Comparison of ENCODE assay signal across 23 mouse cellular contexts in genomic region chr1:150806864-150807263, GRCm38 (mm10).
A peak's percentile ranks its signal among the peaks of the same experiment; 100 is the strongest.
DNase-seq lines count a peak whose midpoint lies in the region; ATAC-seq and TF ChIP-seq lines count a peak whose summit lies in the region.
"Had no signal": no experiment of that assay in that cellular context is flagged by ENCODE, and none has a peak within 500 bp of the region (broad histone marks: within the 10 kb centered on the region; RNA-seq: fewer than 3 reads in every experiment).

No protein-coding gene starts in this region.

- no peak overlapping the region for H3K9ac ChIP-seq in embryonic facial prominence, embryonic 14.5 days (ENCODE audit: low read depth, low read length)
- no peak overlapping the region for H3K9ac ChIP-seq in lung, postnatal 0 days (replicated peaks; ENCODE audit: low read depth)
- H3K9ac ChIP-seq in midbrain, embryonic 14.5 days (replicated peaks; ENCODE audit: low read length): no peak overlapping the region
- H3K9ac ChIP-seq in midbrain, embryonic 16.5 days (ENCODE audit: low read depth, low read length): no peak overlapping the region
- H3K9ac ChIP-seq in hindbrain, embryonic 14.5 days: no peak overlapping the region
- H3K9ac ChIP-seq: embryonic facial prominence, embryonic 13.5 days; forebrain, embryonic 15.5 days; heart, embryonic 13.5 days; hindbrain, embryonic 12.5 days had no signal

- no peak overlapping the region for H3K27ac ChIP-seq in embryonic facial prominence, embryonic 14.5 days (replicated peaks; ENCODE audit: low read depth, low read length)
- H3K27ac ChIP-seq in embryonic facial prominence, embryonic 10.5 days (replicated peaks): no peak overlapping the region
- H3K27ac ChIP-seq in lung, postnatal 0 days (ENCODE audit: low read length): no peak overlapping the region
- H3K27ac ChIP-seq in midbrain, embryonic 14.5 days (replicated peaks; ENCODE audit: low read depth, low read length): no peak overlapping the region
- H3K27ac ChIP-seq in midbrain, embryonic 16.5 days (ENCODE audit: low read length): no peak overlapping the region
- no peak overlapping the region for H3K27ac ChIP-seq in hindbrain, embryonic 14.5 days
- H3K27ac ChIP-seq: embryonic facial prominence, embryonic 13.5 days; forebrain, embryonic 15.5 days; heart, embryonic 13.5 days; hindbrain, embryonic 12.5 days; hindbrain, postnatal 0 days had no signal

- H3K27me3 ChIP-seq in embryonic facial prominence, embryonic 14.5 days (replicated peaks; ENCODE audit: control insufficient read depth, insufficient read depth, low read length): no peaks in the 10 kb centered on the region
- no peaks in the 10 kb centered on the region for H3K27me3 ChIP-seq in embryonic facial prominence, embryonic 10.5 days (replicated peaks; ENCODE audit: low read depth, poor library complexity, severe bottlenecking)
- no peaks in the 10 kb centered on the region for H3K27me3 ChIP-seq in lung, postnatal 0 days (replicated peaks; ENCODE audit: insufficient read depth, low read length)
- no peaks in the 10 kb centered on the region for H3K27me3 ChIP-seq in midbrain, embryonic 14.5 days (ENCODE audit: control insufficient read depth, insufficient read depth, low read length)
- no peaks in the 10 kb centered on the region for H3K27me3 ChIP-seq in midbrain, embryonic 16.5 days (ENCODE audit: control insufficient read depth, insufficient read depth, low read depth, low read length)
- H3K27me3 ChIP-seq in hindbrain, embryonic 14.5 days (ENCODE audit: control insufficient read depth, insufficient read depth, low read length): no peaks in the 10 kb centered on the region
- H3K27me3 ChIP-seq: embryonic facial prominence, embryonic 13.5 days; forebrain, embryonic 15.5 days; heart, embryonic 13.5 days; hindbrain, embryonic 12.5 days had no signal

- no peak for ATAC-seq in embryonic facial prominence, embryonic 14.5 days (ENCODE audit: low read depth)
- no peak for ATAC-seq in lung, postnatal 0 days
- ATAC-seq in midbrain, embryonic 14.5 days (ENCODE audit: low FRiP score, low TSS enrichment): peak; percentile 12; the same call in 1 of the 2 replicates
- no peak for ATAC-seq in midbrain, embryonic 16.5 days
- no peak for ATAC-seq in hindbrain, embryonic 14.5 days (ENCODE audit: low FRiP score)
- ATAC-seq: CD4-positive, CD25-positive, alpha-beta regulatory T cell, adult 4 months; forebrain, embryonic 15.5 days; hindbrain, postnatal 0 days had no signal

- peak; percentile 30 for DNase-seq in embryonic facial prominence, embryonic 14.5 days (ENCODE audit: low spot score)
- DNase-seq in embryonic facial prominence, embryonic 10.5 days (ENCODE audit: low spot score): no peak
- peak; percentile 29 for DNase-seq in lung, postnatal 0 days (ENCODE audit: low spot score)
- no peak for DNase-seq in lung, adult 2 months
- peak; percentile 56 for DNase-seq in midbrain, embryonic 14.5 days
- DNase-seq in lung, postnatal 36 days: peak; percentile 68
- no peak for DNase-seq in hindbrain, embryonic 14.5 days (ENCODE audit: low spot score)
- DNase-seq: adrenal gland, adult 8-10 months; adrenal gland, postnatal 36 days; B cell, adult 2 months; cerebellum, adult 11 months; cerebellum, adult 8-10 months; cerebellum, postnatal 25 days; gastrocnemius, postnatal 14 days; heart, postnatal 4 days had no signal

- H3K9me3 ChIP-seq in embryonic facial prominence, embryonic 14.5 days (ENCODE audit: control insufficient read depth, low read length): no peaks in the 10 kb centered on the region
- no peaks in the 10 kb centered on the region for H3K9me3 ChIP-seq in embryonic facial prominence, embryonic 10.5 days
- no peaks in the 10 kb centered on the region for H3K9me3 ChIP-seq in lung, postnatal 0 days (ENCODE audit: low read length)
- H3K9me3 ChIP-seq in midbrain, embryonic 14.5 days (ENCODE audit: control insufficient read depth, low read length): no peaks in the 10 kb centered on the region
- no peaks in the 10 kb centered on the region for H3K9me3 ChIP-seq in midbrain, embryonic 16.5 days (replicated peaks; ENCODE audit: control insufficient read depth, low read length, poor library complexity, severe bottlenecking)
- no peaks in the 10 kb centered on the region for H3K9me3 ChIP-seq in hindbrain, embryonic 14.5 days (ENCODE audit: control insufficient read depth, low read length)
- H3K9me3 ChIP-seq: embryonic facial prominence, embryonic 13.5 days; forebrain, embryonic 15.5 days; G1E; heart, embryonic 13.5 days; hindbrain, embryonic 12.5 days had no signal

- TF ChIP-seq POLR2A in lung, adult 2 months (IDR thresholded peaks at IDR 0.05; ENCODE audit: borderline replicate concordance, extremely low read depth, low read depth, low read length): no peak

- 67% methylated on average over 3 of the region's 3 CpGs for WGBS in embryonic facial prominence, embryonic 14.5 days
- 85% methylated on average over 3 of the region's 3 CpGs for WGBS in embryonic facial prominence, embryonic 10.5 days
- 58% methylated on average over 3 of the region's 3 CpGs for WGBS in lung, postnatal 0 days
- WGBS in lung, adult 2 months: 52% methylated on average over 3 of the region's 3 CpGs
- WGBS in midbrain, embryonic 14.5 days: 20% methylated on average over 3 of the region's 3 CpGs
- WGBS in midbrain, embryonic 16.5 days: 22% methylated on average over 3 of the region's 3 CpGs
- WGBS in hindbrain, embryonic 14.5 days: 63% methylated on average over 3 of the region's 3 CpGs

- no peak overlapping the region for H3K4me2 ChIP-seq in embryonic facial prominence, embryonic 14.5 days (ENCODE audit: low read depth, low read length)
- H3K4me2 ChIP-seq in lung, postnatal 0 days (replicated peaks; ENCODE audit: low read depth, low read length): no peak overlapping the region
- H3K4me2 ChIP-seq in midbrain, embryonic 14.5 days (ENCODE audit: low read length): no peak overlapping the region
- no peak overlapping the region for H3K4me2 ChIP-seq in midbrain, embryonic 16.5 days (ENCODE audit: low read length)
- no peak overlapping the region for H3K4me2 ChIP-seq in hindbrain, embryonic 14.5 days (replicated peaks)
- H3K4me2 ChIP-seq: embryonic facial prominence, embryonic 13.5 days; forebrain, embryonic 15.5 days; heart, embryonic 13.5 days; hindbrain, embryonic 12.5 days had no signal

- 0 out of 2 replicates have a peak, but pooled peaks cover 11% of the 10 kb centered on the region for H3K36me3 ChIP-seq in embryonic facial prominence, embryonic 14.5 days (ENCODE audit: control insufficient read depth, insufficient read depth, low read length)
- peaks cover 26% of the 10 kb centered on the region for H3K36me3 ChIP-seq in embryonic facial prominence, embryonic 10.5 days (replicated peaks)
- no peaks in the 10 kb centered on the region for H3K36me3 ChIP-seq in lung, postnatal 0 days (ENCODE audit: insufficient read depth, low read length)
- H3K36me3 ChIP-seq in midbrain, embryonic 14.5 days (ENCODE audit: control insufficient read depth, insufficient read depth, low read length): no peaks in the 10 kb centered on the region
- H3K36me3 ChIP-seq in midbrain, embryonic 16.5 days (ENCODE audit: control insufficient read depth, insufficient read depth, low read length): no peaks in the 10 kb centered on the region
- H3K36me3 ChIP-seq in hindbrain, embryonic 14.5 days (replicated peaks; ENCODE audit: control insufficient read depth, insufficient read depth): no peaks in the 10 kb centered on the region
- H3K36me3 ChIP-seq: forebrain, embryonic 15.5 days; G1E; hindbrain, embryonic 12.5 days had no signal

- no peak for TF ChIP-seq EP300 in lung, postnatal 0 days (IDR thresholded peaks at IDR 0.05)

- no peak overlapping the region for H3K4me3 ChIP-seq in embryonic facial prominence, embryonic 14.5 days (ENCODE audit: low read depth, low read length)
- no peak overlapping the region for H3K4me3 ChIP-seq in embryonic facial prominence, embryonic 10.5 days
- no peak overlapping the region for H3K4me3 ChIP-seq in lung, postnatal 0 days (ENCODE audit: low read depth, low read length)
- H3K4me3 ChIP-seq in lung, adult 2 months (replicated peaks; ENCODE audit: extremely low read depth, low read depth, low read length): no peak overlapping the region
- no peak overlapping the region for H3K4me3 ChIP-seq in midbrain, embryonic 14.5 days (replicated peaks; ENCODE audit: low read depth, low read length)
- no peak overlapping the region for H3K4me3 ChIP-seq in midbrain, embryonic 16.5 days (ENCODE audit: low read depth, low read length)
- H3K4me3 ChIP-seq in hindbrain, embryonic 14.5 days (replicated peaks; ENCODE audit: low read length): no peak overlapping the region
- H3K4me3 ChIP-seq: embryonic facial prominence, embryonic 13.5 days; forebrain, embryonic 15.5 days; heart, embryonic 13.5 days; hindbrain, embryonic 12.5 days had no signal

- no peaks in the 10 kb centered on the region for H3K4me1 ChIP-seq in embryonic facial prominence, embryonic 14.5 days (ENCODE audit: control insufficient read depth, insufficient read depth, low read length)
- H3K4me1 ChIP-seq in embryonic facial prominence, embryonic 10.5 days: no peaks in the 10 kb centered on the region
- H3K4me1 ChIP-seq in lung, postnatal 0 days (ENCODE audit: insufficient read depth, low read depth, low read length): peaks cover 4% of the 10 kb centered on the region; the same call in 1 of the 2 replicates
- peaks cover 8% of the 10 kb centered on the region for H3K4me1 ChIP-seq in lung, adult 2 months (ENCODE audit: control insufficient read depth, insufficient read depth, low read length)
- no peaks in the 10 kb centered on the region for H3K4me1 ChIP-seq in midbrain, embryonic 14.5 days (ENCODE audit: control insufficient read depth, insufficient read depth, low read length)
- no peaks in the 10 kb centered on the region for H3K4me1 ChIP-seq in midbrain, embryonic 16.5 days (ENCODE audit: control insufficient read depth, insufficient read depth, low read length)
- H3K4me1 ChIP-seq in hindbrain, embryonic 14.5 days (replicated peaks; ENCODE audit: control insufficient read depth, insufficient read depth, low read length): no peaks in the 10 kb centered on the region
- H3K4me1 ChIP-seq: forebrain, embryonic 15.5 days; hindbrain, embryonic 12.5 days had no signal

- TF ChIP-seq CTCF in lung, postnatal 0 days (IDR thresholded peaks at IDR 0.05): no peak
- no peak for TF ChIP-seq CTCF in lung, adult 2 months (IDR thresholded peaks at IDR 0.05; ENCODE audit: insufficient read depth, low read length)

Comparison
In these comparisons a context has a peak if more than half of its experiments do, and no peak if none do; other contexts are left out.
1. DNase-seq: peak in embryonic facial prominence, embryonic 14.5 days (single experiment), lung, postnatal 0 days (single experiment), midbrain, embryonic 14.5 days (single experiment) and lung, postnatal 36 days (single experiment); none in embryonic facial prominence, embryonic 10.5 days (single experiment), lung, adult 2 months (single experiment) and hindbrain, embryonic 14.5 days (single experiment).